ENCODE assay signal across 25 mouse cellular contexts in genomic region chr13:35435173-35435572, GRCm38 (mm10).
DNase-seq lines count a peak whose midpoint lies in the region; ATAC-seq and TF ChIP-seq lines count a peak whose summit lies in the region.
"Had no signal": no experiment of that assay in that cellular context is flagged by ENCODE, and none has a peak within 500 bp of the region (broad histone marks: within the 10 kb centered on the region; RNA-seq: fewer than 3 reads in every experiment).

No protein-coding gene starts in this region.

- intact Hi-C loops in left cerebral cortex, postnatal 4 days (cut with DNase I), result no loop called here

- no peak overlapping the region for H3K4me2 ChIP-seq in midbrain, embryonic 14.5 days (ENCODE audit: low read length)
- H3K4me2 ChIP-seq in midbrain, embryonic 13.5 days (replicated peaks), result no peak overlapping the region
- H3K4me2 ChIP-seq in lung, embryonic 14.5 days, result no peak overlapping the region
- H3K4me2 ChIP-seq: heart, embryonic 11.5 days; hindbrain, embryonic 13.5 days; intestine, embryonic 15.5 days; limb, embryonic 15.5 days; liver, embryonic 15.5 days; midbrain, embryonic 15.5 days; neural tube, embryonic 12.5 days had no signal

- H3K27me3 ChIP-seq in midbrain, embryonic 14.5 days (ENCODE audit: control insufficient read depth, insufficient read depth, low read length), result no peaks in the 10 kb centered on the region
- H3K27me3 ChIP-seq in midbrain, embryonic 13.5 days, result no peaks in the 10 kb centered on the region
- no peaks in the 10 kb centered on the region for H3K27me3 ChIP-seq in lung, embryonic 14.5 days (ENCODE audit: insufficient read depth, low read length)
- H3K27me3 ChIP-seq: hindbrain, embryonic 13.5 days; intestine, embryonic 15.5 days; limb, embryonic 15.5 days; liver, embryonic 15.5 days; midbrain, embryonic 15.5 days; neural tube, embryonic 12.5 days had no signal

- H3K9me3 ChIP-seq in midbrain, embryonic 14.5 days (ENCODE audit: control insufficient read depth, low read length), result no peaks in the 10 kb centered on the region
- H3K9me3 ChIP-seq in midbrain, embryonic 13.5 days, result no peaks in the 10 kb centered on the region
- no peaks in the 10 kb centered on the region for H3K9me3 ChIP-seq in lung, embryonic 14.5 days (ENCODE audit: low read depth, low read length)
- H3K9me3 ChIP-seq: hindbrain, embryonic 13.5 days; intestine, embryonic 15.5 days; limb, embryonic 15.5 days; liver, embryonic 15.5 days; midbrain, embryonic 15.5 days; neural tube, embryonic 12.5 days had no signal

- no peaks in the 10 kb centered on the region for H3K4me1 ChIP-seq in midbrain, embryonic 14.5 days (ENCODE audit: control insufficient read depth, insufficient read depth, low read length)
- no peaks in the 10 kb centered on the region for H3K4me1 ChIP-seq in midbrain, embryonic 13.5 days (replicated peaks)
- H3K4me1 ChIP-seq in lung, embryonic 14.5 days (ENCODE audit: insufficient read depth), result no peaks in the 10 kb centered on the region
- H3K4me1 ChIP-seq: hindbrain, embryonic 13.5 days; intestine, embryonic 15.5 days; limb, embryonic 15.5 days; liver, embryonic 15.5 days; midbrain, embryonic 15.5 days; neural tube, embryonic 12.5 days had no signal

- DNase-seq in midbrain, embryonic 14.5 days, result peak; percentile 2
- peak; percentile 75 for DNase-seq in lung, embryonic 14.5 days
- peak; percentile 60 for DNase-seq in lung, postnatal 25 days (ENCODE audit: low spot score)
- no peak for DNase-seq in left cerebral cortex, postnatal 4 days
- DNase-seq in retina, embryonic 14.5 days (ENCODE audit: low spot score), result no peak
- DNase-seq: adrenal gland, adult 2 months; cerebellum, adult 11-12 months; cerebellum, postnatal 10 days; forebrain, postnatal 0 days; gastrocnemius, postnatal 14 days; heart, adult 11 months; kidney, adult 9 months; kidney, postnatal 25 days; layer of hippocampus, postnatal 36 days; thymus, postnatal 25 days had no signal

- no peak overlapping the region for H3K9ac ChIP-seq in midbrain, embryonic 14.5 days (replicated peaks; ENCODE audit: low read length)
- no peak overlapping the region for H3K9ac ChIP-seq in midbrain, embryonic 13.5 days (replicated peaks)
- no peak overlapping the region for H3K9ac ChIP-seq in lung, embryonic 14.5 days
- H3K9ac ChIP-seq: forebrain, postnatal 0 days; hindbrain, embryonic 13.5 days; intestine, embryonic 15.5 days; limb, embryonic 15.5 days; liver, embryonic 15.5 days; midbrain, embryonic 15.5 days; neural tube, embryonic 12.5 days had no signal

- no peak for ATAC-seq in midbrain, embryonic 14.5 days (ENCODE audit: low FRiP score, low TSS enrichment)
- no peak for ATAC-seq in midbrain, embryonic 13.5 days
- peak; percentile 80 for ATAC-seq in lung, embryonic 14.5 days (ENCODE audit: insufficient read depth)
- ATAC-seq in inflammation-experienced regulatory T-cells, adult 6 months, result no peak
- ATAC-seq: forebrain, postnatal 0 days; intestine, embryonic 15.5 days; midbrain, embryonic 15.5 days had no signal

- no peak for TF ChIP-seq CTCF in lung, embryonic 14.5 days (IDR thresholded peaks at IDR 0.05; ENCODE audit: low read depth)

- no peak overlapping the region for H3K27ac ChIP-seq in midbrain, embryonic 14.5 days (replicated peaks; ENCODE audit: low read depth, low read length)
- H3K27ac ChIP-seq in midbrain, embryonic 13.5 days, result no peak overlapping the region
- H3K27ac ChIP-seq in lung, embryonic 14.5 days (ENCODE audit: low read depth), result no peak overlapping the region
- H3K27ac ChIP-seq: hindbrain, embryonic 13.5 days; intestine, embryonic 15.5 days; layer of hippocampus, adult 2 months; limb, embryonic 15.5 days; liver, embryonic 15.5 days; midbrain, embryonic 15.5 days; neural tube, embryonic 12.5 days had no signal

- no peak overlapping the region for H3K4me3 ChIP-seq in midbrain, embryonic 14.5 days (replicated peaks; ENCODE audit: low read depth, low read length)
- H3K4me3 ChIP-seq in midbrain, embryonic 13.5 days (replicated peaks), result no peak overlapping the region
- H3K4me3 ChIP-seq in lung, embryonic 14.5 days (ENCODE audit: low read depth, low read length), result no peak overlapping the region
- H3K4me3 ChIP-seq: hindbrain, embryonic 13.5 days; intestine, embryonic 15.5 days; layer of hippocampus, adult 2 months; limb, embryonic 15.5 days; liver, embryonic 15.5 days; midbrain, embryonic 15.5 days; neural tube, embryonic 12.5 days had no signal

- H3K36me3 ChIP-seq in midbrain, embryonic 14.5 days (ENCODE audit: control insufficient read depth, insufficient read depth, low read length), result no peaks in the 10 kb centered on the region
- no peaks in the 10 kb centered on the region for H3K36me3 ChIP-seq in midbrain, embryonic 13.5 days
- no peaks in the 10 kb centered on the region for H3K36me3 ChIP-seq in lung, embryonic 14.5 days (ENCODE audit: insufficient read depth)
- H3K36me3 ChIP-seq: hindbrain, embryonic 13.5 days; intestine, embryonic 15.5 days; limb, embryonic 15.5 days; liver, embryonic 15.5 days; midbrain, embryonic 15.5 days; neural tube, embryonic 12.5 days had no signal

- WGBS in midbrain, embryonic 14.5 days, result 79% methylated on average over 7 of the region's 7 CpGs
- WGBS in midbrain, embryonic 13.5 days, result 74% methylated on average over 7 of the region's 7 CpGs
- 30% methylated on average over 7 of the region's 7 CpGs for WGBS in lung, embryonic 14.5 days

Comparison
In these comparisons a context has a peak if more than half of its experiments do, and no peak if none do; other contexts are left out.
1. DNase-seq: peak in midbrain, embryonic 14.5 days (single experiment), lung, embryonic 14.5 days (single experiment) and lung, postnatal 25 days (single experiment); none in left cerebral cortex, postnatal 4 days (single experiment) and retina, embryonic 14.5 days (single experiment).